In the genomic region with DNA sequence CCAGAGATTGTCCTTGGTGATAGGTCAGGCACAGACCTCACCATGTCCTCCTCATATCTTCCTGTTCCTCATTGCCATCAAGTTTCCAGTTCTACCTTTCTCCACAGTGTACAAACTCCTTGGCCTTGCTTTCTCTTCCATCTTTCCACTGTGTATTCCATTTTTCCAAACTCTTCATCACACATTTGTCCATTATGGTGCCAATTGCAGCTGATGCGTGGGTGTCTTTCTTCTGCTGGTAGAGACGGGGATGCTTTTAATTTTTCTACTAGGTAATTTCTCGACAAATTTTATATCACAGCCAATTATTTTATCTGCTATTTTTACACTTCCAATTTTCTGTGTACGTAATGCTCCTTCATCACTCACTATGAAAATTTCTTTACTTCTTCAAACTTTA, we compare ENCODE assay signal across 21 mouse cellular contexts.
DNase-seq lines count a peak whose midpoint lies in the region; ATAC-seq and TF ChIP-seq lines count a peak whose summit lies in the region.
"Had no signal": no experiment of that assay in that cellular context is flagged by ENCODE, and none has a peak within 500 bp of the region (broad histone marks: within the 10 kb centered on the region; RNA-seq: fewer than 3 reads in every experiment).

No protein-coding gene starts in this region.

- no peaks in the 10 kb centered on the region for H3K4me1 ChIP-seq in liver, postnatal 0 days (ENCODE audit: insufficient read depth)
- H3K4me1 ChIP-seq: embryonic facial prominence, embryonic 10.5 days; embryonic facial prominence, embryonic 12.5 days; forebrain, embryonic 13.5 days; forebrain, embryonic 15.5 days had no signal

- no peak for TF ChIP-seq EP300 in liver, postnatal 0 days (IDR thresholded peaks at IDR 0.05; ENCODE audit: low read depth)

- H3K4me2 ChIP-seq in liver, postnatal 0 days (ENCODE audit: low read depth, low read length), result no peak overlapping the region
- H3K4me2 ChIP-seq: embryonic facial prominence, embryonic 12.5 days; forebrain, embryonic 13.5 days; forebrain, embryonic 15.5 days had no signal

- WGBS in liver, postnatal 0 days (ENCODE audit: insufficient replicate concordance), result 80% methylated on average over 4 of the region's 4 CpGs

- H3K9me3 ChIP-seq in liver, postnatal 0 days (ENCODE audit: low read length), result no peaks in the 10 kb centered on the region
- H3K9me3 ChIP-seq: embryonic facial prominence, embryonic 10.5 days; embryonic facial prominence, embryonic 12.5 days; forebrain, embryonic 13.5 days; forebrain, embryonic 15.5 days had no signal

- H3K36me3 ChIP-seq in liver, postnatal 0 days (replicated peaks; ENCODE audit: insufficient read depth, low read length), result no peaks in the 10 kb centered on the region
- H3K36me3 ChIP-seq: embryonic facial prominence, embryonic 10.5 days; embryonic facial prominence, embryonic 12.5 days; forebrain, embryonic 15.5 days had no signal

- H3K27me3 ChIP-seq in liver, postnatal 0 days (ENCODE audit: insufficient read depth, low read length), result no peaks in the 10 kb centered on the region
- H3K27me3 ChIP-seq: embryonic facial prominence, embryonic 12.5 days; forebrain, embryonic 13.5 days; forebrain, embryonic 15.5 days had no signal

- H3K4me3 ChIP-seq in layer of hippocampus, adult 2 months, result no peak overlapping the region
- no peak overlapping the region for H3K4me3 ChIP-seq in liver, postnatal 0 days (ENCODE audit: low read depth, low read length)
- H3K4me3 ChIP-seq: embryonic facial prominence, embryonic 10.5 days; embryonic facial prominence, embryonic 12.5 days; forebrain, embryonic 13.5 days; forebrain, embryonic 15.5 days had no signal

- no peak for TF ChIP-seq CTCF in layer of hippocampus, adult 2 months (conservative IDR thresholded peaks at IDR 0.05)
- TF ChIP-seq CTCF in liver, postnatal 0 days (IDR thresholded peaks at IDR 0.05; ENCODE audit: low read depth), result no peak

- H3K27ac ChIP-seq in layer of hippocampus, adult 2 months, result 0 out of 2 replicates have a peak overlapping the region, but pooled peaks have one; percentile 44
- no peak overlapping the region for H3K27ac ChIP-seq in liver, postnatal 0 days (ENCODE audit: low read depth)
- H3K27ac ChIP-seq: embryonic facial prominence, embryonic 10.5 days; embryonic facial prominence, embryonic 12.5 days; forebrain, embryonic 13.5 days; forebrain, embryonic 15.5 days had no signal

- ATAC-seq in liver, postnatal 0 days, result no peak
- no peak for ATAC-seq in inflammation-experienced regulatory T-cells, adult 6 months
- ATAC-seq: forebrain, embryonic 13.5 days; forebrain, embryonic 15.5 days; forebrain, postnatal 0 days had no signal

- DNase-seq in layer of hippocampus, adult 11-12 months (ENCODE audit: low spot score), result peak; percentile 48
- peak; percentile 29 to 51 for DNase-seq in layer of hippocampus, adult 2 months (ENCODE audit: low spot score in 2 of 2)
- peak; percentile 60 for DNase-seq in layer of hippocampus, adult 9-11 months
- DNase-seq in telencephalon, adult 2 months (ENCODE audit: low read depth, low spot score), result peak; percentile 2
- no peak for DNase-seq in liver, postnatal 0 days
- no peak for DNase-seq in urinary bladder, postnatal 36 days (ENCODE audit: low spot score in 2 of 2)
- DNase-seq in adrenal gland, adult 18-20 months (ENCODE audit: low spot score in 2 of 2), result no peak
- DNase-seq: adrenal gland, adult 2 months; adrenal gland, postnatal 10 days; adrenal gland, postnatal 25 days; cerebellum, adult 11-12 months; cerebellum, adult 2 months; cerebellum, adult 9-10 months; cerebellum, postnatal 10 days; cerebellum, postnatal 25 days; forebrain, postnatal 0 days had no signal

- H3K9ac ChIP-seq in liver, postnatal 0 days (replicated peaks), result no peak overlapping the region
- H3K9ac ChIP-seq: embryonic facial prominence, embryonic 12.5 days; forebrain, embryonic 13.5 days; forebrain, embryonic 15.5 days; forebrain, postnatal 0 days had no signal

Comparison
In these comparisons a context has a peak if more than half of its experiments do, and no peak if none do; other contexts are left out.
1. DNase-seq: peak in layer of hippocampus, adult 11-12 months (single experiment), layer of hippocampus, adult 2 months (2 of 2), layer of hippocampus, adult 9-11 months (single experiment) and telencephalon, adult 2 months (single experiment); none in liver, postnatal 0 days (single experiment), urinary bladder, postnatal 36 days (0 of 2) and adrenal gland, adult 18-20 months (0 of 2).